Mouse (Mus musculus) gastrocnemius, adult 2 months (tissue): ENCODE data around the gene Cnst. TPM values are rescaled to one million over a fixed set of nuclear protein-coding genes. Genes with fewer than 3 reads are reported as not detected.

Experiments
- DNase-seq: peaks from one replicate; pipeline ENCODE4 v3.0.0; 2022
- H3K27ac ChIP-seq: fragments of 200-600 bp; 2 replicates; pipeline ENCODE4 v1.8.1; 2022; ENCODE audit warnings: mild to moderate bottlenecking
- H3K4me3 ChIP-seq: fragments of 200-600 bp; 2 replicates; pipeline ENCODE4 v1.8.1; 2022; ENCODE audit warnings: mild to moderate bottlenecking, moderate library complexity
- CTCF ChIP-seq: fragments of 200-600 bp; IDR thresholded peaks from 2 replicates; pipeline ENCODE4 v1.8.1; 2022; ENCODE audit warnings: antibody characterized with exemption, mild to moderate bottlenecking, moderate library complexity
- intact Hi-C: fragments of 180-260 bp; cut with DNase I; formaldehyde crosslinking; loops from one replicate; pipeline ENCODE4 v1.15.1; 2025
- total RNA-seq, 2 experiments: library from RNA; stranded (reverse); gene quantifications; 2 replicates each; pipeline ENCODE4 v1.2.3; 2021

The Cnst gene
- total RNA-seq, 2 experiments from 2014 or later = 34.7 to 40.0 TPM

- Histone ChIP-seq H3K27ac (peak overlapping the region; percentile 87), H3K4me3 (peak overlapping the region; percentile 60)
- no peak for TF ChIP-seq CTCF
- peak; percentile 49 for DNase-seq
- intact Hi-C loops = no loop called here
Observed at GRCm38 (mm10) chr1:179582021-179582433, 35.9 kb downstream of the Cnst start.

- DNase-seq = no peak
- Histone ChIP-seq H3K4me3 (no peak overlapping the region), H3K27ac (peak overlapping the region; percentile 87)
- no peak for TF ChIP-seq CTCF
- intact Hi-C loops = no loop called here
Observed at GRCm38 (mm10) chr1:179583090-179583489, 36.9 kb downstream of the Cnst start.

GRCm38 (mm10) chr1:179584220-179584619, 38.0 kb downstream of the Cnst start:
- H3K4me3 ChIP-seq = no peak overlapping the region
- no peak for TF ChIP-seq CTCF
- intact Hi-C loops = no loop called here
- H3K27ac ChIP-seq = peak overlapping the region; percentile 87
- DNase-seq = no peak

GRCm38 (mm10) chr1:179585646-179586045, 39.5 kb downstream of the Cnst start:
- DNase-seq = no peak
- peak overlapping the region; percentile 87 for H3K27ac ChIP-seq
- no peak overlapping the region for H3K4me3 ChIP-seq
- intact Hi-C loops = loop anchor here (5.0 kb wide), 1 partner anchor 33 kb away; no protein-coding TSS in a partner anchor
- no peak for TF ChIP-seq CTCF

GRCm38 (mm10) chr1:179586430-179587095, 40.4 kb downstream of the Cnst start:
- TF ChIP-seq CTCF = no peak
- no peak for DNase-seq
- Histone ChIP-seq H3K27ac (peak overlapping the region; percentile 87), H3K4me3 (peak overlapping the region; percentile 1; the same call in 1 of the 2 replicates)
- intact Hi-C loops = loop anchor here (5.0 kb wide), 1 partner anchor 34 kb away; no protein-coding TSS in a partner anchor

GRCm38 (mm10) chr1:179588230-179588629, 42.1 kb downstream of the Cnst start:
- intact Hi-C loops = loop anchor here (5.0 kb wide), 1 partner anchor 36 kb away; no protein-coding TSS in a partner anchor
- peak overlapping the region; percentile 51 for H3K4me3 ChIP-seq
- no peak for TF ChIP-seq CTCF
- peak overlapping the region; percentile 87 for H3K27ac ChIP-seq
- peak; percentile 65 for DNase-seq

- TF ChIP-seq CTCF = no peak
- H3K4me3 ChIP-seq = peak overlapping the region; percentile 20
- peak; percentile 31 for DNase-seq
- intact Hi-C loops = no loop called here
- H3K27ac ChIP-seq = peak overlapping the region; percentile 70
Observed at GRCm38 (mm10) chr1:179591639-179592038, 45.5 kb downstream of the Cnst start.

GRCm38 (mm10) chr1:179592143-179592542, 46.0 kb downstream of the Cnst start:
- peak overlapping the region; percentile 70 for H3K27ac ChIP-seq
- intact Hi-C loops = no loop called here
- DNase-seq = no peak
- TF ChIP-seq CTCF = no peak
- H3K4me3 ChIP-seq = peak overlapping the region; percentile 20; the same call in 1 of the 2 replicates

- no peak overlapping the region for H3K27ac ChIP-seq
- peak; percentile 51 for TF ChIP-seq CTCF
- peak; percentile 33 for DNase-seq
- H3K4me3 ChIP-seq = no peak overlapping the region
- intact Hi-C loops = no loop called here
Observed at GRCm38 (mm10) chr1:179592972-179593371, 46.8 kb downstream of the Cnst start.

GRCm38 (mm10) chr1:179598386-179598785, 52.2 kb downstream of the Cnst start:
- Histone ChIP-seq H3K4me3 (no peak overlapping the region), H3K27ac (no peak overlapping the region)
- no peak for TF ChIP-seq CTCF
- intact Hi-C loops = no loop called here
- no peak for DNase-seq

- TF ChIP-seq CTCF = no peak
- DNase-seq = no peak
- Histone ChIP-seq H3K4me3 (no peak overlapping the region), H3K27ac (peak overlapping the region; percentile 85)
- intact Hi-C loops = loop anchor here (2.0 kb wide), 1 partner anchor 32 kb away; no protein-coding TSS in a partner anchor
Observed at GRCm38 (mm10) chr1:179604526-179604925, 58.4 kb downstream of the Cnst start.

GRCm38 (mm10) chr1:179606004-179606723, 60.0 kb downstream of the Cnst start:
- H3K27ac ChIP-seq = peak overlapping the region; percentile 85
- peak; percentile 21; the same call in 1 of the 2 replicates for TF ChIP-seq CTCF
- peak overlapping the region; percentile 58 for H3K4me3 ChIP-seq
- DNase-seq = peak; percentile 78
- intact Hi-C loops = no loop called here

GRCm38 (mm10) chr1:179608521-179608920, 62.4 kb downstream of the Cnst start:
- intact Hi-C loops = no loop called here
- Histone ChIP-seq H3K27ac (no peak overlapping the region), H3K4me3 (no peak overlapping the region)
- DNase-seq = no peak
- TF ChIP-seq CTCF = no peak
